Mouse (Mus musculus): ENCODE measurements around the gene Kctd14. TPM values are rescaled to one million over a fixed set of nuclear protein-coding genes. Genes with fewer than 3 reads are reported as not detected.
A peak's percentile ranks its signal among the peaks of the same experiment; 100 is the strongest.

Kctd14 gene
- total RNA-seq, 2 experiments from 2014 or later: 0.28 TPM; not detected in 1

DNA sequence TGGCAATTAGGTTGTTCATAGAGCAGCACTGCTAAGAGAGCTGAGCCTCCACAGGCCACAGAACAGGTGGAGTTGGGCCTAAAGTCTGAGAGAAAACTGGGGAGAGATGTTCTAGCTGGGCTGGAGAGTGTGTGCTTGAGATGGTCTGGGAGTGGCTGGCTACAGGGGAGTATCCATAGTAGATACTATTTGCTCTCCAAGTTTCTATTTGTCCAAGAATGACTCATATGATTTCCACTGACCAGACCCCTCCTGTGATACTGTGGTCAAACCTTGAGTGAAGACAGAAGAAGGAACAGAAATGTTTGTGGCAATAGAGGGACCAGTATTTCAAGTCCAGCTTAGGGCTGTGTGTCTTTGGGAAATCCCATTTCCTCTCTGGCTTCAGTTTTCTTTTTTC, 12.1 kb upstream of the Kctd14 start:
- DNase-seq: no peak

DNA sequence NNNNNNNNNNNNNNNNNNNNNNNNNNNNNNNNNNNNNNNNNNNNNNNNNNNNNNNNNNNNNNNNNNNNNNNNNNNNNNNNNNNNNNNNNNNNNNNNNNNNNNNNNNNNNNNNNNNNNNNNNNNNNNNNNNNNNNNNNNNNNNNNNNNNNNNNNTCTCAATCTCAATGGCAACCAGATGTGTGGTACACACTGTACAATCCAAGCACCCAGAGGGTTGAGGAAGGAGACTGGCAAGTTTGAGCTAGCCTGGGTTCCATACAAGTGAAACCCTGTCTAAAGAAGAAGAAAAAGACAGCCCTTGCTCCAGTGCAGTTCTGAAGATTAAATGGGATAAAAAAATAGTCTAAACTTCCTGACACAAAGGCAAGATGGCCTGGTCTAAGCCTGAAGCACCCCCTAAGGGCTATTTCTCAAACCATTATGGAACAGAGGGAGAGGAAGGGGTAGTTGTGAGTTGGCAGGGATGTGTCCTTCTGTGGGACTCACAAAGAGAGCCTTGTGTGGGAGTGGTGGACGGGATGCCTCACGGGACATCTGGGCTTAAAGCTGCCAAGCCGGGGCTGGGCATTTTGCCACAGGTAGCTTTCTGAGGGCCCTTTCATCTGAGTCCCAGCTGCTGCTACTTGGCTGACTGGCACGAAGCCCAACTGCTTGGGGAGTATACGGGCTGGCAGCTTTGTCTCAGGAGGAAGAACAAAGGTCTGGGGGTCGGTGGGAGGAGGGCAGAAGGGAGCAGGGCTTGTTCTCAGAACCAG, 4.8 kb upstream of the Kctd14 start:
- peak; percentile 67 for DNase-seq

DNA sequence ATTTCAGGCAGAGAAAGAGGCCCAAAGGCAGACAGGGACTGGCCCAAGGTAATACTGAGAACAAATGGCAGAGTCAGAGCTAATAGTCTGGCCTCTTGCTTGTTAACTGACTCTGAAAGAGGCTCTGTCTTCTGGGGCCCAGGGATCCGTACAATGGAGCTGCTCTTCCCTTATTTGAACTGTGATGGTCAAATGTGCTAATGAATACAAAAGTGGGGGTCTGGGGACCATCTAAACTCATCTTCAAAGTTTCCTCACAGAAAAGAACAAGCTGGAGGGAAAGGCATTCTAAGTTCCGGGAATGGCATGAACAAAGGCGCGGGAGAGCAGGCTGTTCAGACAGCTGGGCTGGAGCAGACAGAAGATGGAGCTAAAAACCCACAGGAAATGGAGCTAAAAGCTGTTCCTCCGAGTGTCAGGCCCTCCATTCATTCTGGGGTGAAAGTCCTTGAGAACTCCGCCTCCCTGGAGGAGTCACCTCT, 4.0 kb upstream of the Kctd14 start:
- DNase-seq: no peak

DNA sequence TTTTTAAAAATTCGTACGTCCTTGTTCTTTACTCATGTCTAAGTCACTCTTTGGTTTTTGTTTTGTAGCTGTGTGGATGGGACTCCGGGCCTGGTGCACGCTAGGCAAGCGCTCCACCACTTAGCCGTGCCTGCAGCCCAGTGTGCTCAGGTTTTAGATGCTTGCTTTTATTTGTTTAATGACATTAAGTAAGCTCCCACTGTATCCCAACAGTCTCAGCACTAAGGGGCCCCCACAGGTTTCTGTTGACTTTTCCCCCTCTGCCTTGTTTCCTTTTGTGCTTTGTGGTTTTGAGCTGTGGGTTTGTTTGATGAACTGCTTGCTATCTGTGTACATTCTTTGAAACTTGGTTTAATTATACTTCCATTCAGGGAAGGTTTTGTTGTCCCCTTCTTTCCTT, 1.1 kb downstream of the Kctd14 start:
- DNase-seq: no peak

DNA sequence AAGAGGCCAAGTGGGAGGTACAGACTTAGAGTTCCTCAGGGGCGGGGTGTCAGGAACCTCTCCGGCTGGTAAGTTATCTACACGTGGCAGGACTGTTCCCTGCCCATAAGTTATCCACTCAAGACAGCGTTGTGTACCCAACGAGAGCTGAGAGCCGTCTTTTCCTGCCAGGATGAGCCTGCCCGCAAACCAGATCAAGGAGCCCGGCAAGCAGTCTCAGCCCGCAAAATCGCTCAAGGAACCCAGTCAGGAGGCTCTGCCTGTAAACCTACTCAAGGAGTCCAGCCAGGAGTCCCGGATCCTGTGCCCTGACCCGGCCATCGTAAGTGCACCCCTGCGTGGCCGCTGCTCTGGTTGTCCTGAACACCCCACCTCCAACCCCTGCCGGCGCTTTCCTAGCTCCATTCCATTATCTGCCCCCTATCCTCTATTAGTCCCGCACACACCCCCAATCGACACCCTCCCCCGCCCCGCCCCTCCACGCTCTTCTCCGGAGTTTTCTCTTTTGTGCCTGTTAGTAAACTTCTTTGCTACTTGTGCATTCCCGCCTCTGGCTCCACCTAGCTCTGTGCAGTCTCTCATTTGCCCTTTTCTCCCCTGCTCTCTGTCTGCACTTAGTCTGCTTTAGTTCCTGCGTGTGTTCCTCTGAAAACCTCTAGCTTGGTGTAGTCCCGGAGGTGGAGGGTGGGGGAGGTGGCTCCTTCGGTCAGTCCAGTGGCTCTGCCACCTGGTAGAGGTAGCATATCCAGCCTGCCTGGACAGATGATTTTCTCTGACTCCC, 2.2 kb downstream of the Kctd14 start:
- peak; percentile 10 for DNase-seq

DNA sequence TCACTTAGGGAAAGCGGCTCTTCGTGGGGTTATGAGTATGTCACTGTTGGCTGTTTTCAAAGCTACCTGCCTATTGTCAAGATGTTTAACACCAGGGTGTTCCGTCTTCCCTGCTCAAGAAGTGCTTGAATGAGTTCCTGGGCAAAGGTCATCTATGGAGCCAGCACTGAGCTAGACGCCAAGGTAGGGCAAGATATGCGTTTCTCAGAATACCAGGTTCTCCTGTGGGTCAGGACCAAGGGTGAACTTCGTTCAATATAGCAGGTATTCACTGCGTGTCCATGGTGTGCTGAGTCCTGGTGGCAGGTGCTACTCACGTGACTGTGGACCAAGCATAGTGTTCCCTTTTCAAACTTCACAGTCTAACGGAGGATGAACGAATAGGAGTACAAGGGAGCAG, 3.7 kb downstream of the Kctd14 start:
- no peak for DNase-seq

DNA sequence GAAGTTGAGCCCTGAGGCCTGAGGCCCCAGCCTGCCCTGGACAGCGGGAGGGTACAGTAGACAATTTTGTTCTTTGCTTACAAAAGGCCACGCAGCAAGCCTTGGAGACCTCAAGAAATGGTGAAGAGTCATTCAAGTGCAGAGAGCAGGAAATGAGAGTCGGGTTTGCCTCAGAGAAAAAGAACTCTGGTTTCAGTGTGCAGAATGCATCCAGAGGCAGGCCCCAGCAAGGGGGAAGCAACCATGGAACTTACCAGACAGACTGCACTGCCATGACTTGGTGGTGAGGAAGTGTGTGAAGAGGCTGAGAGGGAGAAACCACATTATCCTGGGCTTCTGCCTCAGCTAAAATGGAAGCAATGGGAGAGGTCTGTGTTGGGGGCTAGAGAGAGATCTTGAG, 4.5 kb downstream of the Kctd14 start:
- no peak for DNase-seq

DNA sequence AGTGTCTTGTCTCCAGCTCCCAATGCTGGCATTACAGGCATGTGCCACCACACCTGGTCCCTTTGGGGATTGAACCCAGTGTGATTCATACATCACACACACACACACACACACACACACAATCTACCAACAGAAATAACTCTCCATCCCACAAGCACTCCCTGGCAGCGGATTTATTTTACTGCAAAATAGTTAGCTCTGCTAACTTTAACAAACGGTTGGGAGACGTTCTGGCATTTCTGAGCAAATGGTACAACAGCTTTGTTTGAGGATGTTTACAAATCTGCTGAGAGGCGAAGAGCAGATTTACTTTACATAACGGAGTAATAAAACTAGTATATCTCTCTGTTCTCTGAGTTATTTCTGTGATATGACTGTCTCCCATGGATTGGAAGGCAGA, 21.9 kb downstream of the Kctd14 start:
- DNase-seq: no peak

DNA sequence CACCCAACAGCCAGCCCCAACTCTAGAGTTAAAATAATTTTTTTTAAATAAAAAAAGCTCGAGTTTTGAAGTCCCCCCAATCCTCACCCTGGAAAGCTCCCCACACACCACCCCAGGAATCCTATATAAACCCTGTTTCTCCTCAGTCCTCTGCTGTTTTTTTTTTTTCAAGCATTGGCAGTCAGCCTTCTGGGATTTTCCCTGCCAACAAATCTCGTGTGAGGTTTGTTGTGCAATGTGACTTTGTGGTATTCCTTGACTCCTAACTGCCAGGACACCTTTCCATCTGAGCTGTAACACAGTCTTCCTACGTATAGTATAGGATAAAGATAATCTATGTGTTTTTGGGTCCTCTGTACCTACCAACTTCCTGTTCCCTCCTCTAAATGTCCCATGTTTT, 28.2 kb downstream of the Kctd14 start:
- DNase-seq: no peak

DNA sequence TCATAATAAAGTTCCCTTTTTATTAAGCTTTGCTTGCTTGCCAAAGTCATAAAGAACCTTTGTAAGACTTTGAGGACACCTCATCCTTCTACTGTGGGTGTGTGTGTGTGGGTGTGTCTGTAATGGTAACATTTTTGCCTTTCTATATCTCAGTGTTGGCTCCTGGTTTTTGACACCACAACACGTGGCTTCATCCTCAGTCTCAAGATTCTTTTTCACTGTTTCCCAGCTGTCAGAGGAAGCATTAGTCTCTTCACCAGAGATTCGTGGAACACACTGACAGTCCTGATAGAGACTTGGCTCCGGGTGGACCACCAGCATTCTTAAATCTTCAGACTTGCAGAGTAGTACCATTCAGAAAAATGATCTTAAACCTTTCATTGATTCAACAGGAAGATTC, 29.2 kb downstream of the Kctd14 start:
- no peak for DNase-seq

DNA sequence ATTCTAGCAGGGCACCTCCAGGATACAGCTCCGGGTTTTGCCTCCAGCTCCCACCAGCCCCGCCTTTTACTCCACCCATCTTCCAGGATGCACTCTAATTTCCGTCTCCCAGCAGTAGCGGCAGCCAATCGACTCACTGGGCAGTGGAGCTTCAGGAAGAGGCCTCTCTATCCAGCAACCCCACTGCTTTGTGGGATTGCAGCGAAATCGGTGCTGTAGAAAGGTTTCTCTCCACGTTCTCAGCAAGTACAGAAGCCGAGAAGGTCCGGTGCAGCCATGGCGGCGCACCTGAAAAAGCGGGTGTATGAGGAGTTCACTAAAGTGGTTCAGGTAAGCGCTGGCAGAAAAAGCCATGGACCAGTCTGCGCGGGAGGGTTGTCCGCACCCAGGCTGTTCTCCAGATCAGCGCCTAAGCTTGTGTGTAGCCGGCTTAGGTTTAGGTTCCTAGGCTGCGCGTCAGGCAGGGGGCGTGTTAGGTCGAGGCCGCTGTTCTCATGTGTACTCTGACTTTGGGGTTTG, 29.8 kb downstream of the Kctd14 start, which contains the start of gene Ints4:
TSS of gene Ints4 (plus strand) at position 136 of the 519 bp plus-strand sequence.
- peak; percentile 93 for DNase-seq

DNA sequence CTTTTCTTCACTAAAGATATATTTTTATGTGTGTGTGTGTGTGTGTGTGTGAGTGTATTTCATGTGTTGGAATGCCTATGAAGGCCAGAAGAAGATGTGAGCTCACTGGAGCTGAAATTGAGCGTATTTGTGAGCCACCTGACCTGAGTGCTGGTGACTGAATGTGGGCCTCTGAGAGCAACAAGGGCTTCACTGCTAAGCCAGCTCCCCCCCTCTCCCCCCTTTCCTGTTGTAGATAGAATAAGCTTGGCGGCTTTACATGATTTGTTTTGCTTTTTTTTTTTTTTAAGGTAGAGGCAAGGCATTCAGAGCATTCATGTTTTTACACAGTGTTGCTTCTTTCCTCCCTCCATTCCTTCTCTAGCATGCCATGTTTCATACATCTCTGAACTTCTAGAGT, 32.3 kb downstream of the Kctd14 start:
- no peak for DNase-seq

DNA sequence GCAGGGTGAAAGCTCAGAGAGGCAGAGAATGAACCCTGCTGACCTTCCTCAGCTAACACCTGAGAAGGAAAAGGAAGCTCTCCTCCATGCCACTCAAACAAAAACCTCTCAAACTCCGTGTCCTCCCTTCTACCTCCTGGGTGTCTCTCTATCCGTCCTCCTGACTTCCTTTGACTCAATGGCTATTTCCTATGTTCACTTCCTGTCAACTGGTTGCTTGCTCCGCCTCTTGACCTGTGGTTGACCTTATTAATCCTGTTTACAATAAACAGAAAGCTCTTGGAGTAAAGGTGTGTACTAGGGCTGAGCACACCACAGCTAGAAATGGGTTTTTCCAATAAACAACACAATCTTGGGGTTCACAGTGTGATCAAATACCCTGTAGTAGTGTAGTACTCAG, 40.0 kb downstream of the Kctd14 start:
- no peak for DNase-seq

DNA sequence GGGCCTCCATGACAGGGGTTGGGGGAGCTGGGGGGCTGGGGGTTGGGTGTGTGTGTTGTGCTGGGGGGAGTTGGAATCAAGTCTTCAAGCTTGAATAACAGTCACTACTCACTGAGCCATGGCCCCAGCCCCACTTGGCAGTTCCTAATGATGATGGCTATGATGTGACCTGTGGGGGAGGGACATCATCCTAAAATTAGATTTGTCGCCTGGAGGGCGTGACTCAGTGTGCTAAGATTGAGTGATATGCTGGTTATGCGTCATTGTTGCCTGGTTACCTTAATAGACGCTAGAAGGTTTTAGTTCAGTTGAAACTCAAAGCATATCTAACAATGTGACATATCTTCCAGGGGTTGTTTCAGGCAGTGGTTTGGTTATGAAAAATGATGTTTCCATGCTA, 41.3 kb downstream of the Kctd14 start:
- peak; percentile 28 for DNase-seq

DNA sequence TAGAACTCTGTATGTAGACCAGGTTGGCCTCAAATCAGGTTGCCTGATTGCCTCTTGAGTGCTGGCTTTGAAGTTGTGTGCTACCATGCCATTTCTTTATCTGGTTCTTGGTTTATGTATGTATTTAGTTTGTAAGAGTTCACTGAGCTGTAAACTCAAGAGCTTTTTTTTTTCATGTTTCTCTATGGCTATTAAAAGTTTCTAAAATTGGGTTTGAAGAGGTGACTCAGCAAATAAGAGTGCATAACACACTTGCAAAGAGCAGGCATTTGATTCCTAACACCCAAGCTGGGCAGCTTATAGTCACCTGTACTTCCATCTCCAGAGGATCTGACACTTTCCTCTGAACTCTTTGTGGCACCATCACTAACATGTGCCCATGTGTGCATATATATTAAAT, 43.9 kb downstream of the Kctd14 start:
- no peak for DNase-seq

DNA sequence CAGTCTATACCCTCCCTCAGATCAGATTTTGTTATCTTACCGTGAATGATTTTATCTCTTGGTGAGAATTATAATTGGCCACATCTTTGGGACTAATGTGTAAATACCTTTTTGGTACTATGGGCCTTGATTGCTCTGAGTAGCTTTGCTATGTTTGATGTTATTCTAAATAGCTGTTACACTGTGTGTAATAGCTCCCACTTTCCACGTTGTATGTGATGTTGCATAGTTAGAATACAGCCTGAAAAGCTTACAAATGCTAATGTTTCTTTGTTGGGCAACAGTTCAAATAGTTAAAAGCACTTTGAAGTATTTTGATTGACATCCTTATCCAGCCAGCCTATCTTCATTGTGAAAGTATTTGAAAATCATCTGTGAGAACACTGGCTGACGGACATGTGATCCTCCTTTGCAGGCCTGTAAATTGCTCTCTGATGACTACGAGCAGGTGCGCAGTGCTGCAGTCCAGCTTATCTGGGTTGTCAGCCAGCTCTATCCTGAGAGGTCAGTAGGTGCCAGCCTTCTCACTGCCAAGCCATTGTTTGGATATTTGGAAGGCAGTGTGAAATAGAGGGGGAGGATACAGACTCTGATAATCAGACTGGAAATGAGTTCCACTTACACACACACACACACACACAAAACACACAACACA, 49.6 kb downstream of the Kctd14 start:
- peak; percentile 37 for DNase-seq

Other genes with a start within 250 kb of the Kctd14 start
- gene Usp35, start 119.3 kb upstream of the Kctd14 start, total RNA-seq (2021): 1 to 10 TPM in 1 of 2 experiments, under 1 TPM in 1; 1.00 to 1.2 TPM
- 1 to 10 TPM; 2.9 to 3.8 TPM for gene Kctd21, start 119.0 kb upstream of the Kctd14 start, total RNA-seq (2021)
- gene Alg8, start 79.7 kb upstream of the Kctd14 start, total RNA-seq (2021): 1 to 10 TPM; 3.2 to 4.1 TPM
- gene Ndufc2, start 51.3 kb upstream of the Kctd14 start, total RNA-seq (2021): 100 to 1,000 TPM; 322 to 325 TPM
- 10 to 100 TPM; 22.2 to 31.3 TPM for gene Thrsp, start 33.6 kb upstream of the Kctd14 start, total RNA-seq (2021)
- 10 to 100 TPM; 22.7 to 22.8 TPM for gene Ints4, start 29.6 kb downstream of the Kctd14 start, total RNA-seq (2021)
- 100 to 1,000 TPM in 1 of 2 experiments, 10 to 100 TPM in 1; 97.6 to 118 TPM for gene Aamdc, start 128.2 kb downstream of the Kctd14 start, total RNA-seq (2021)
- gene Rsf1, start 128.6 kb downstream of the Kctd14 start, total RNA-seq (2021): 10 to 100 TPM; 10.6 to 10.9 TPM
- gene Clns1a, start 245.3 kb downstream of the Kctd14 start, total RNA-seq (2021): 10 to 100 TPM; 27.3 to 28.9 TPM

Data from gastrocnemius, postnatal 25 days (tissue).